Mouse (Mus musculus) heart, embryonic 11.5 days (tissue): ENCODE data around the gene Csmd2. TPM values are rescaled to one million over a fixed set of nuclear protein-coding genes. Genes with fewer than 3 reads are reported as not detected.

ENCODE experiments used
- ATAC-seq: fragments of 200-750 bp; cut with Nextera tagmentation; replicated peaks from 2 replicates; pipeline ENCODE4 v1.8.0; 2017; ENCODE audit warnings: moderate library complexity; ENCODE audit not compliant: insufficient number of reproducible peaks, low FRiP score, low TSS enrichment
- H3K27ac ChIP-seq: fragments of 300-500 bp; sonication (generic); 2 replicates; pipeline ENCODE4 v1.5.1; 2014; ENCODE audit warnings: mild to moderate bottlenecking, low read depth, low read length
- H3K27me3 ChIP-seq: fragments of 300-500 bp; sonication (generic); 2 replicates; pipeline ENCODE4 v1.6.1; 2014; ENCODE audit warnings: mild to moderate bottlenecking, low read length, mixed read lengths; ENCODE audit not compliant: control insufficient read depth, insufficient read depth
- H3K36me3 ChIP-seq: fragments of 300-500 bp; sonication (generic); 2 replicates; pipeline ENCODE4 v1.6.1; 2014; ENCODE audit warnings: mild to moderate bottlenecking, low read length, moderate library complexity, mixed read lengths; ENCODE audit not compliant: control insufficient read depth, insufficient read depth
- H3K4me1 ChIP-seq: fragments of 300-500 bp; sonication (generic); 2 replicates; pipeline ENCODE4 v1.6.1; 2014; ENCODE audit warnings: low read length; ENCODE audit not compliant: control insufficient read depth, insufficient read depth
- H3K4me2 ChIP-seq: fragments of 300-500 bp; sonication (generic); 2 replicates; pipeline ENCODE4 v1.6.1; 2014; ENCODE audit warnings: mild to moderate bottlenecking, moderate library complexity
- H3K4me3 ChIP-seq: fragments of 300-500 bp; sonication (generic); 2 replicates; pipeline ENCODE4 v1.5.1; 2014; ENCODE audit warnings: low read depth, low read length
- H3K9ac ChIP-seq: fragments of 300-500 bp; sonication (generic); 2 replicates; pipeline ENCODE4 v1.6.1; 2014; ENCODE audit warnings: mild to moderate bottlenecking, low read depth, low read length, moderate library complexity
- H3K9me3 ChIP-seq: fragments of 300-500 bp; sonication (generic); replicated peaks from 2 replicates; pipeline ENCODE4 v1.6.1; 2016; ENCODE audit warnings: low read length; ENCODE audit not compliant: control insufficient read depth
- WGBS: fragments of 180-500 bp; shearing (Covaris S2); extraction: QIAGEN DNeasy Blood & Tissue Kit; methylation state at CpG from one replicate; pipeline ENCODE4 v1.1.7; 2014; ENCODE audit not compliant: insufficient replicate concordance; 5-methylcytosine and 5-hydroxymethylcytosine counted together
- polyA plus RNA-seq: library from polyadenylated mRNA; unstranded; fragments of >200 nt; fragmentation: Nextera tagmentation; extraction: Ambion mirVana; gene quantifications from 2 replicates; pipeline ENCODE4 v1.2.1, GENCODE M21; 2014

Gene Csmd2
- polyA plus RNA-seq, 1 experiment from 2014 or later = 0.21 TPM

DNA sequence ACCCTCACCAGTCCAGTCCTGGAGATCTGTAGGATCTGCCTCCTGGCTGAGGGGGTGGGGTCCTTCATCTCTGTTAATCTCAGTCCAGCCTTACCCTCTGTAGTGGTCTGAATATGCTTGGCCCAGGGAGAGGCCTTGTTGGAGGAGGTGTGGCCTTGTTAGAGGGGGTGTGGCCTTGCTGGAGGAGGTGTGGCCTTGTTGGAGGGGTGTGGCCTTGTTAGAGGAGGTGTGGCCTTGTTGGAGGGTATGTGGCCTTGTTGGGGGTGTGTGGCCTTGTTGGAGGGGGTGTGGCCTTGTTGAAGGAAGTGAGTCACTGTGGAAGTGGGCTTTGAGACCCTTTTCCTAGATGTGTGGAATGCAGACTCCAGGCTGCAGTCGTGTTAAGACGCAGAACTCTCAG, 3.2 kb upstream of the Csmd2 start:
- no peak overlapping the region for H3K4me2 ChIP-seq
- no peak for ATAC-seq
- peaks cover 53% of the 10 kb centered on the region for H3K27me3 ChIP-seq
- no peak overlapping the region for H3K4me3 ChIP-seq
- H3K36me3 ChIP-seq = no peaks in the 10 kb centered on the region
- H3K9me3 ChIP-seq = no peaks in the 10 kb centered on the region
- H3K4me1 ChIP-seq = 0 out of 2 replicates have a peak, but pooled peaks cover 9% of the 10 kb centered on the region
- no peak overlapping the region for H3K27ac ChIP-seq
- WGBS = 83% methylated on average over 2 of the region's 2 CpGs
- H3K9ac ChIP-seq = no peak overlapping the region

DNA sequence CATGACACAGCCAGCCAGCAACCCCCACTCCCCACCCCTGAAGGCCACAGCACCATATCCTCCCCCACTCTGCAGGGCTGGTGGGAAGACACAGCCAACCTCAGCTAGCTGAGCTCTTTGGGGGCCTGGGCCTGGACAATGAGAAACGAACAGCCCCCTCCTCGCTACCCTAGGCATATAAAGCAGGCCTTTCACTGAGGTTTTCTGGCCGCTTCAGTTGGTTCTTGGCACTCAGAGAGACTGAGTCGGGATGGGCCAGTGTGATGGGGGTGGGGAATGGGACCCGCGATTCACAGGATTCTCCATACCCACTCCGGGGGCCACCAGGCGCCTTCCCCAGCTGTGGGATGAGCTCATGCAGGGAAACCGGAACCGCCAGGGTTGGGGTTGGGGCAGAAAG, 1.8 kb upstream of the Csmd2 start:
- H3K36me3 ChIP-seq = no peaks in the 10 kb centered on the region
- no peak overlapping the region for H3K9ac ChIP-seq
- no peaks in the 10 kb centered on the region for H3K9me3 ChIP-seq
- WGBS = 12% methylated on average over 10 of the region's 10 CpGs
- H3K4me3 ChIP-seq = no peak overlapping the region
- peaks cover 67% of the 10 kb centered on the region for H3K27me3 ChIP-seq
- no peak overlapping the region for H3K27ac ChIP-seq
- no peak overlapping the region for H3K4me2 ChIP-seq
- H3K4me1 ChIP-seq = 0 out of 2 replicates have a peak, but pooled peaks cover 9% of the 10 kb centered on the region
- ATAC-seq = no peak

DNA sequence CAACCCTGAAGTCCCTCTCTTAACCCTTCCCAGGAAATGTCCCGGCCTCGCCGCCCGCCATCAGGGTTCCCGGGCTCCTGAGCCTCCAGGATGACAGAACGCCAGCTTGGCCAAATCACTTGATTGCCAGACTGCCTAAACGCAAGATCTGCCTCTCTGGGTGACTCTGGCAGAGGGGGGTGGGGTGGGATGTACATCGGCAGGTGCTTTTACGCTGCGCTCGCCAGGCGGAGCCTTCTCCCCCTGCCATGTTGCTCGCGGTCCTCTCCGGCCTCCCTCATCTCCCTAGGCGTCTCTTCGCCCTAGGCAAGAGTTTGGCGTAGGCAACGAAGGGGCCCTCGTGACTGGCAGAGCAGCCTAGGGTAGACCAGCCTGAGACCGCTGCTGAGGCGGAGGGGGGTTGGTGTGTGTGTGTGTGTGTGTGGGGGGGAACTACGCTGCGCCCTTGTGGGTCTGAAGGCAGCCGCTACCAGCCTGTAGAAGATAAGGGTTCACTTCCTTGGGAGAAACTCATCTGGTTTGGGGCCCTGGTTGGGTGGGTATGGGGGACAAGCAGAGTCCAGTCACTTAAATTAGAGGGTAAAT, 1.1 kb upstream of the Csmd2 start:
- Histone ChIP-seq H3K4me1 (0 out of 2 replicates have a peak, but pooled peaks cover 9% of the 10 kb centered on the region), H3K4me2 (peak overlapping the region; percentile 14; the same call in 1 of the 2 replicates), H3K4me3 (no peak overlapping the region), H3K9me3 (no peaks in the 10 kb centered on the region), H3K27me3 (peaks cover 69% of the 10 kb centered on the region), H3K36me3 (no peaks in the 10 kb centered on the region), H3K27ac (no peak overlapping the region), H3K9ac (no peak overlapping the region)
- 1% methylated on average over 25 of the region's 25 CpGs for WGBS
- ATAC-seq = no peak

DNA sequence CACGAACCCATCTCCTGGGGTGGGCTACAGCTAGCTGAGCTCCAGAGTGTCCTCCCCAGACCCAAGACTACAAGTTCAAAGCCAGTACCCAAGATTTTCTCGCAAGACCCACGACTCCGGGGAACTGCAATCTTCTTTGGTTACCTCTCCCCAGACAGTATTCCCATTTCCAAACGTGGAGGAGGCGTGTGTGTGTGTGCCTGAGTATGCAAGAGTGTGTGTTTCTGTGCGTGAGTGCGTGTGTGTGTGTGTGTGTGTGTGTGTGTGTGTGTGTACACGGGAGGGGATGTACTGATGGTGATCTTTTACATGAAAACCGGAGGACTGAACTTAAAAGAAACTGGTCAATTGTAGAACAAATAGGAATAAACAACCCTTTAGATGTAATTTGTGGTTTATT, 387 bp upstream of the Csmd2 start:
- WGBS = 4% methylated on average over 10 of the region's 10 CpGs
- Histone ChIP-seq H3K4me1 (0 out of 2 replicates have a peak, but pooled peaks cover 9% of the 10 kb centered on the region), H3K9ac (no peak overlapping the region), H3K4me2 (peak overlapping the region; percentile 79), H3K9me3 (no peaks in the 10 kb centered on the region), H3K27ac (no peak overlapping the region), H3K4me3 (peak overlapping the region; percentile 46), H3K36me3 (no peaks in the 10 kb centered on the region), H3K27me3 (peaks cover 72% of the 10 kb centered on the region)
- no peak for ATAC-seq

DNA sequence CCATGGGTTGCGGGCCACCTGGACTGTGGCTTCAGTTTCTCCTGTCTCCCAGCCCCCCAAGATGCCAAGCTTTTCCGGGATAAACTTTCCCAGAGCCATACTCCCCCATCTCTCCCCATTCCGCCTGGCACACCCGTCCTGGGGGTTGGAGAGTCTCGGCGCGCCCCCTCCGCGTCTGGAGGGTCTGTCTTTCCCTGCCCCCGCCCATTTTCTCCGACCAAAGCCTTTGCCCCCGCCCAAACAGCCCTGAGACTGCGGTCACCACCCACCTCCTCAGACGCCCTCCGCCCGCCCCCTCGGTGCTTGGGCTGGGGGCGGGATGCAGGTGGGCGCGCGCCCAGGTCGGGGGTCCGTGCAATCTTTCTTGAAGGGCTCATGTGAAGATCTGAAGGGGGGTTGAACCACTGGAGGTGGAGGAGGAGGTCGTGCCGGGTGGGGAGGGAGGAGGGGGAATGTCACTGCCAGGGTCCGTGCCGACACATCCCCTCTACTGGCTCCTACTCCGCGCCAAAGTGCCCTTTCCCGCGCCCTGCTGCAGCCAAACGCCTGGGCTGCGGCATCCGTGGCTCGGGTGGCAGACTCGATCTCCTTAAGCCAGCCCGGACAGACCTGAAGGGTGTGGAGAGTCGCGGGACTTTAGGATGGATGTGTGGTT, 996 bp downstream of the Csmd2 start:
- Histone ChIP-seq H3K4me3 (peak overlapping the region; percentile 46), H3K9me3 (no peaks in the 10 kb centered on the region), H3K27me3 (peaks cover 72% of the 10 kb centered on the region), H3K36me3 (no peaks in the 10 kb centered on the region), H3K9ac (no peak overlapping the region), H3K4me2 (peak overlapping the region; percentile 79), H3K27ac (no peak overlapping the region), H3K4me1 (0 out of 2 replicates have a peak, but pooled peaks cover 9% of the 10 kb centered on the region)
- WGBS = under 1% methylated on average over 39 of the region's 39 CpGs
- no peak for ATAC-seq

DNA sequence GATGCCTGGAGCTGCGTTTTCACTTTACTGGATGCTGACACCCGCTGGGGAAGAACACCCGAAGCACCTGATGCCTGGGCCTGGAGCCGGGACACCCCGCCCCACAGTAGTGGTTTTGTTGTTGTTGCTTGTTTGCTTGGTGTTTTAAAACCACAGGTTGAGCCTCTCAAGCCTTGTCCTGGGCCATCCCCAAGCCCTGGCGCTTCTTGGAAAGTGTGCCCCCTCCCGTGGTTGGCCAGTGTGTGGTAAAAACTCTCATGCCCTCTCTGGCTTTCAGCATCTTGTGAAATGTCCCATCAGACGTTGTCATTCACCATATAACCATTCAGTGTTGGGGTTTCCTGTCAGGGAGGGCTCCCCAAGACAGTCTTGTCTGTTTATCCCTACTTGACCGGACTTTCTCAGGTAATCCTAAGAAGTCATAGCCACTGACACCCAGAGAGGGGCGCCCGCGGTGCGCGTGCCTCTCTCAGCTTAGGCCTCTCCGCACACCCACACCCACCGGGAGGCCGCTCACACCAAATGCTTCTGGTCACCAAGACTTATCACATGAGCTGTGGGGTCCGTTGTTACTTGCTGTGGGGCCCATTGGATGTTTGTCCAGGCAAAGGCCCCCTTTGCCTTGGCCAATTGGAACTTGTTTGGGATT, 1.8 kb downstream of the Csmd2 start:
- Histone ChIP-seq H3K36me3 (no peaks in the 10 kb centered on the region), H3K4me1 (0 out of 2 replicates have a peak, but pooled peaks cover 9% of the 10 kb centered on the region), H3K9ac (no peak overlapping the region), H3K27me3 (peaks cover 69% of the 10 kb centered on the region), H3K27ac (no peak overlapping the region), H3K4me2 (no peak overlapping the region), H3K4me3 (no peak overlapping the region), H3K9me3 (no peaks in the 10 kb centered on the region)
- no peak for ATAC-seq
- 5% methylated on average over 18 of the region's 18 CpGs for WGBS

DNA sequence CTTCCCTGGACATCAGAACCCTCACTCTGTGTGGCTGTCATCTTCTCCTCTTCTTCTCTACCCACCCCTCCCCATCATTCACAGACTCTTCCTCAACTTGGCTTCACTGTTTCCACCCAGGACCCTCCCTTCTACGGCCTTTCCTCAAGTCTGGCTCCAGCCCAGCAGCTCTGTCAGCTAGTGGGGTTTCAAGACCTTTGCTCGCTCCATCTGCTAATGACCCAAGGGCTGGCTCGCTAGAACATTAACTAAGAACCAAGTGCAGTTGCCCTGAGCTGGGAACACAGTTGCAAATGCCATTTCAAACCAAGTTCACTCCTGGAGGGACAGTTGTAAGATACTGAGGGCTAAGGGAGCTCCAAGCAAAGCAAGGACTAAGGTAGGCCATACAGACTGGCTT, 11.6 kb downstream of the Csmd2 start:
- Histone ChIP-seq H3K9ac (no peak overlapping the region), H3K4me1 (no peaks in the 10 kb centered on the region), H3K9me3 (no peaks in the 10 kb centered on the region), H3K4me3 (no peak overlapping the region), H3K27me3 (peaks cover 7% of the 10 kb centered on the region; the same call in 1 of the 2 replicates), H3K27ac (no peak overlapping the region), H3K36me3 (no peaks in the 10 kb centered on the region), H3K4me2 (no peak overlapping the region)
- 68% methylated on average over 3 of the region's 3 CpGs for WGBS
- ATAC-seq = no peak

DNA sequence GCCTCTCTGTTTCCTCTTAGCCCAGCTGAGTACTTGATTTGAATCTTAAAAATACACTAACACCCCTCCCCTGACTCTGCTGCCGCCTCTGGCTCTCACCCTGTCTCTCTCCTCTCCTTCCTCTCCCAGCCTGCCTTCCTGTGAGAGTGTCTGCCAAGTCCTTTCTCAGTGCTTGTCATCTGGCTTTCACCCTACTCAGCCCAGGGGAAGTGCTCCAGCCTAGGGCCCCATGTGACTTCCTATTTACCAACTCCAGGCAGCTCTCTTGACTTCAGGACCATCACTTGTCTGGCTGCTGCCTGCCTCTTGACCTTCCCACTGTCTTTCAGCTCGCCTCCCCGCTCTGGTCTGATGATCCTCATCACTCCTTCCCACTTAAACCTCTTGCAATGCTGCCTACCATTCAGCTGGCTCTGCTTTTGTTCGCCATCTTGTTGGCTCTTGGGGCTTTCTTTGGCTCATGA, 15.0 kb downstream of the Csmd2 start:
- WGBS = 56% methylated on average over 4 of the region's 4 CpGs
- ATAC-seq = no peak

More for the DNA sequence above, 15.0 kb downstream of the Csmd2 start:
- H3K4me2 ChIP-seq = no peak overlapping the region
- 0 out of 2 replicates have a peak, but pooled peaks cover 4% of the 10 kb centered on the region for H3K27me3 ChIP-seq
- H3K4me3 ChIP-seq = no peak overlapping the region
- no peaks in the 10 kb centered on the region for H3K9me3 ChIP-seq
- no peaks in the 10 kb centered on the region for H3K36me3 ChIP-seq
- H3K27ac ChIP-seq = no peak overlapping the region
- no peaks in the 10 kb centered on the region for H3K4me1 ChIP-seq
- no peak overlapping the region for H3K9ac ChIP-seq
